Mouse (Mus musculus) ES-E14 (cell line): ENCODE data around the gene Arhgef6. TPM values are rescaled to one million over a fixed set of nuclear protein-coding genes. Genes with fewer than 3 reads are reported as not detected.

Experiments used
- DNase-seq: peaks from one replicate; pipeline ENCODE4 v3.0.0-alpha.2; 2013; ENCODE audit warnings: low read depth, low spot score
- H3K27ac ChIP-seq: 2 replicates; pipeline ENCODE4 v1.5.1; 2012; ENCODE audit warnings: low read depth, mild to moderate bottlenecking, low read length, moderate library complexity, mixed read lengths; ENCODE audit not compliant: poor library complexity, insufficient read depth, severe bottlenecking
- H3K36me3 ChIP-seq: 2 replicates; pipeline ENCODE4 v1.6.1; 2012; ENCODE audit warnings: mild to moderate bottlenecking, low read length, moderate library complexity, mixed read lengths; ENCODE audit not compliant: control insufficient read depth, poor library complexity, insufficient read depth, severe bottlenecking
- H3K4me1 ChIP-seq, 2 experiments: fragments of 150-350 bp in 1 of 2; sonication (generic) in 1 of 2; 2 replicates each; pipeline ENCODE4 v1.6.1; 2012; ENCODE audit warnings: low read length in 2 of 2, mild to moderate bottlenecking in 1 of 2, mixed read lengths in 1 of 2; ENCODE audit not compliant: control insufficient read depth in 2 of 2, insufficient read depth in 2 of 2, poor library complexity in 1 of 2
- H3K4me3 ChIP-seq, 2 experiments: fragments of 150-350 bp in 1 of 2; sonication (generic) in 1 of 2; 2 replicates each; pipeline ENCODE4 v1.5.1; 2012; ENCODE audit warnings: low read length in 2 of 2, low read depth in 1 of 2, mild to moderate bottlenecking in 1 of 2, mixed read lengths in 1 of 2; ENCODE audit not compliant: insufficient read depth in 1 of 2, poor library complexity in 1 of 2, severe bottlenecking in 1 of 2
- H3K9ac ChIP-seq: 2 replicates; pipeline ENCODE4 v1.6.1; 2012; ENCODE audit warnings: low read depth, mild to moderate bottlenecking, low read length, mixed read lengths; ENCODE audit not compliant: poor library complexity, insufficient read depth, severe bottlenecking
- H3K9me3 ChIP-seq: fragments of 150-350 bp; sonication (generic); 2 replicates; pipeline ENCODE4 v1.6.1; 2012; ENCODE audit warnings: low read depth, mild to moderate bottlenecking, low read length; ENCODE audit not compliant: control insufficient read depth, insufficient read depth
- CHD2 ChIP-seq: IDR thresholded peaks from 2 replicates; pipeline ENCODE4 v1.6.1; 2014; ENCODE audit warnings: mild to moderate bottlenecking, low read depth, low read length, inconsistent platforms
- HCFC1 ChIP-seq: IDR thresholded peaks from 2 replicates; pipeline ENCODE4 v1.6.1; 2012; ENCODE audit warnings: low read length, inconsistent platforms, borderline replicate concordance; ENCODE audit not compliant: insufficient read depth
- MAFK ChIP-seq: IDR thresholded peaks from 2 replicates; pipeline ENCODE4 v1.6.1; 2014; ENCODE audit warnings: mild to moderate bottlenecking, low read depth, low read length, inconsistent platforms; ENCODE audit not compliant: insufficient read depth
- ZC3H11A ChIP-seq: IDR thresholded peaks from 2 replicates; pipeline ENCODE4 v1.6.1; 2012; ENCODE audit warnings: low read depth, mild to moderate bottlenecking, inconsistent platforms, low read length, borderline replicate concordance
- ZNF384 ChIP-seq: IDR thresholded peaks from 2 replicates; pipeline ENCODE4 v1.6.1; 2012; ENCODE audit warnings: low read depth, low read length, inconsistent platforms
- in situ Hi-C, 2 experiments: fragments of 600-800 bp; cut with MboI; formaldehyde crosslinking; loops; one replicate each; pipeline ENCODE4 v1.15.1; 2025; ENCODE audit warnings: low sequenced_read_pairs in 2 of 2, inconsistent platforms in 1 of 2; ENCODE audit not compliant: unreplicated experiment in 2 of 2
- total RNA-seq: library from RNA; depleted of rRNA; stranded (reverse); fragments of 300-350 nt; gene quantifications from 2 replicates; pipeline ENCODE4 v1.2.3, GENCODE M21; 2012

Gene Arhgef6
- total RNA-seq, 1 experiment, result 1.7 TPM

GRCm38 (mm10) chrX:57327668-57328338 is 10.7 kb downstream of the Arhgef6 start:
- no peak overlapping the region for H3K4me3 ChIP-seq
- H3K27ac ChIP-seq, result no peak overlapping the region
- no peak for DNase-seq
- H3K4me1 ChIP-seq, result 0 out of 4 replicates have a peak, but pooled peaks cover 0 to 2% of the 10 kb centered on the region in 2 experiments
- no peak for TF ChIP-seq CHD2
- TF ChIP-seq MAFK, result no peak
- H3K36me3 ChIP-seq, result no peaks in the 10 kb centered on the region
- H3K9ac ChIP-seq, result no peak overlapping the region
- in situ Hi-C loops, result no loop called here
- no peaks in the 10 kb centered on the region for H3K9me3 ChIP-seq

- H3K27ac ChIP-seq, result no peak overlapping the region
Measured at GRCm38 (mm10) chrX:57326487-57327221, 11.9 kb downstream of the Arhgef6 start.

GRCm38 (mm10) chrX:57325861-57326461 is 12.6 kb downstream of the Arhgef6 start:
- H3K27ac ChIP-seq, result no peak overlapping the region
- no peaks in the 10 kb centered on the region for H3K36me3 ChIP-seq
- no peak for TF ChIP-seq CHD2
- peak overlapping the region; percentile 48 to 69 for H3K4me3 ChIP-seq
- no peak for DNase-seq
- 0 out of 4 replicates have a peak, but pooled peaks cover 0 to 2% of the 10 kb centered on the region in 2 experiments for H3K4me1 ChIP-seq
- no peak overlapping the region for H3K9ac ChIP-seq
- no peaks in the 10 kb centered on the region for H3K9me3 ChIP-seq
- in situ Hi-C loops, result no loop called here

More at GRCm38 (mm10) chrX:57326487-57327221, 11.9 kb downstream of the Arhgef6 start:
- no peaks in the 10 kb centered on the region for H3K36me3 ChIP-seq
- DNase-seq, result no peak
- peak overlapping the region; percentile 48 to 69 for H3K4me3 ChIP-seq
- H3K9ac ChIP-seq, result no peak overlapping the region
- H3K4me1 ChIP-seq, result 0 out of 4 replicates have a peak, but pooled peaks cover 0 to 2% of the 10 kb centered on the region in 2 experiments
- in situ Hi-C loops, result no loop called here
- H3K9me3 ChIP-seq, result no peaks in the 10 kb centered on the region
- TF ChIP-seq CHD2, result no peak
- no peak for TF ChIP-seq ZC3H11A
- TF ChIP-seq ZNF384, result no peak
- TF ChIP-seq MAFK, result no peak
- no peak for TF ChIP-seq HCFC1

GRCm38 (mm10) chrX:57324891-57325290 is 13.6 kb downstream of the Arhgef6 start:
- Histone ChIP-seq H3K36me3 (no peaks in the 10 kb centered on the region), H3K9ac (no peak overlapping the region), H3K27ac (no peak overlapping the region), H3K4me1 (0 out of 4 replicates have a peak, but pooled peaks cover 0 to 2% of the 10 kb centered on the region in 2 experiments), H3K9me3 (no peaks in the 10 kb centered on the region), H3K4me3 (no peak overlapping the region)
- in situ Hi-C loops, result no loop called here
- no peak for DNase-seq
- no peak for TF ChIP-seq MAFK
- no peak for TF ChIP-seq HCFC1
- TF ChIP-seq ZNF384, result no peak
